Mouse (Mus musculus) hindbrain, embryonic 11.5 days (tissue): ENCODE data around the gene Gm20388. TPM values are rescaled to one million over a fixed set of nuclear protein-coding genes. Genes with fewer than 3 reads are reported as not detected.
"Not testable (repeated sequence)": the region's sequence is repeated elsewhere in the genome, so short reads cannot be mapped to it uniquely, and the experiment has no call there.

Experiments used
- ATAC-seq: fragments of 200-750 bp; cut with Nextera tagmentation; 2 replicates; pipeline ENCODE4 v1.8.0; 2017; ENCODE audit warnings: mild to moderate bottlenecking, moderate TSS enrichment, moderate library complexity; ENCODE audit not compliant: low FRiP score
- DNase-seq: peaks from one replicate; pipeline ENCODE4 v3.0.0-alpha.2; 2015; ENCODE audit warnings: low spot score
- H3K27ac ChIP-seq: fragments of 300-500 bp; sonication (generic); 2 replicates; pipeline ENCODE4 v1.5.1; 2014; ENCODE audit warnings: mild to moderate bottlenecking, low read depth, low read length
- H3K27me3 ChIP-seq: fragments of 300-500 bp; sonication (generic); 2 replicates; pipeline ENCODE4 v1.6.1; 2014; ENCODE audit warnings: mild to moderate bottlenecking, low read length, moderate library complexity, mixed read lengths; ENCODE audit not compliant: control insufficient read depth, insufficient read depth
- H3K36me3 ChIP-seq: fragments of 300-500 bp; sonication (generic); 2 replicates; pipeline ENCODE4 v1.6.1; 2014; ENCODE audit warnings: mild to moderate bottlenecking, low read length, moderate library complexity, mixed read lengths; ENCODE audit not compliant: control insufficient read depth, insufficient read depth
- H3K4me1 ChIP-seq: fragments of 300-500 bp; sonication (generic); replicated peaks from 2 replicates; pipeline ENCODE4 v1.6.1; 2014; ENCODE audit warnings: low read length, mixed read lengths; ENCODE audit not compliant: control insufficient read depth, insufficient read depth
- H3K4me2 ChIP-seq: fragments of 300-500 bp; sonication (generic); replicated peaks from 2 replicates; pipeline ENCODE4 v1.6.1; 2014; ENCODE audit warnings: mild to moderate bottlenecking, low read depth, low read length
- H3K4me3 ChIP-seq: fragments of 300-500 bp; sonication (generic); 2 replicates; pipeline ENCODE4 v1.5.1; 2014; ENCODE audit warnings: low read depth, low read length
- H3K9ac ChIP-seq: fragments of 300-500 bp; sonication (generic); 2 replicates; pipeline ENCODE4 v1.6.1; 2014; ENCODE audit warnings: low read depth, low read length
- H3K9me3 ChIP-seq: fragments of 300-500 bp; sonication (generic); 2 replicates; pipeline ENCODE4 v1.6.1; 2016; ENCODE audit warnings: low read length; ENCODE audit not compliant: control insufficient read depth
- WGBS: fragments of 180-500 bp; shearing (Covaris S2); extraction: QIAGEN DNeasy Blood & Tissue Kit; methylation state at CpG from one replicate; pipeline ENCODE4 v1.1.7; 2014; 5-methylcytosine and 5-hydroxymethylcytosine counted together
- polyA plus RNA-seq: library from polyadenylated mRNA; unstranded; fragments of >200 nt; fragmentation: Nextera tagmentation; extraction: Ambion mirVana; gene quantifications from 2 replicates; pipeline ENCODE4 v1.2.1, GENCODE M21; 2014

Gene Gm20388
- polyA plus RNA-seq, 1 experiment from 2014 or later, result 11.8 TPM

GRCm38 (mm10) chr8:123431616-123432365 is 3521.2 kb downstream of the Gm20388 start:
- H3K4me2 ChIP-seq, result no peak overlapping the region
- peaks cover 20% of the 10 kb centered on the region for H3K9me3 ChIP-seq
- no peak overlapping the region for H3K9ac ChIP-seq
- H3K36me3 ChIP-seq, result no peaks in the 10 kb centered on the region
- DNase-seq (no peak), ATAC-seq (no peak)
- no peaks in the 10 kb centered on the region for H3K4me1 ChIP-seq
- no peak overlapping the region for H3K4me3 ChIP-seq
- 97% methylated on average over 25 of the region's 25 CpGs for WGBS
- no peaks in the 10 kb centered on the region for H3K27me3 ChIP-seq
- no peak overlapping the region for H3K27ac ChIP-seq

- WGBS, result 95% methylated on average over 16 of the region's 16 CpGs
- no peaks in the 10 kb centered on the region for H3K27me3 ChIP-seq
- H3K4me2 ChIP-seq, result no peak overlapping the region
- peaks cover 20% of the 10 kb centered on the region for H3K9me3 ChIP-seq
- no peak overlapping the region for H3K27ac ChIP-seq
- no peaks in the 10 kb centered on the region for H3K36me3 ChIP-seq
- ATAC-seq, result no peak
- DNase-seq, result no peak
- no peak overlapping the region for H3K4me3 ChIP-seq
- no peaks in the 10 kb centered on the region for H3K4me1 ChIP-seq
- H3K9ac ChIP-seq, result no peak overlapping the region
These were observed 3521.7 kb downstream of the Gm20388 start for GRCm38 (mm10) chr8:123432381-123432780.

GRCm38 (mm10) chr8:123433241-123433974 is 3522.8 kb downstream of the Gm20388 start:
- 96% methylated on average over 41 of the region's 47 CpGs for WGBS

GRCm38 (mm10) chr8:123441788-123442187 is 3531.1 kb downstream of the Gm20388 start:
- WGBS, result 89% methylated on average over 2 of the region's 2 CpGs
- DNase-seq (no peak), ATAC-seq (no peak)
- no peaks in the 10 kb centered on the region; the same call in 1 of the 2 replicates for H3K4me1 ChIP-seq
- no peaks in the 10 kb centered on the region for H3K27me3 ChIP-seq
- H3K4me2 ChIP-seq, result no peak overlapping the region
- H3K27ac ChIP-seq, result no peak overlapping the region
- H3K36me3 ChIP-seq, result no peaks in the 10 kb centered on the region
- H3K9me3 ChIP-seq, result no peaks in the 10 kb centered on the region
- H3K4me3 ChIP-seq, result no peak overlapping the region
- H3K9ac ChIP-seq, result no peak overlapping the region

More at GRCm38 (mm10) chr8:123433241-123433974, 3522.8 kb downstream of the Gm20388 start:
- not testable (repeated sequence) for H3K4me2 ChIP-seq, H3K9ac ChIP-seq, DNase-seq, H3K27ac ChIP-seq, H3K4me1 ChIP-seq, H3K36me3 ChIP-seq, ATAC-seq, H3K4me3 ChIP-seq, H3K27me3 ChIP-seq
- peaks cover 13% of the 10 kb centered on the region for H3K9me3 ChIP-seq

GRCm38 (mm10) chr8:123442351-123442750 is 3531.7 kb downstream of the Gm20388 start:
- DNase-seq, result no peak
- H3K4me1 ChIP-seq, result no peaks in the 10 kb centered on the region; the same call in 1 of the 2 replicates
- no peaks in the 10 kb centered on the region for H3K36me3 ChIP-seq
- no peak overlapping the region for H3K4me2 ChIP-seq
- peak; percentile 47 for ATAC-seq
- H3K27ac ChIP-seq, result no peak overlapping the region
- no peak overlapping the region for H3K4me3 ChIP-seq
- H3K9ac ChIP-seq, result peak overlapping the region; percentile 70
- H3K27me3 ChIP-seq, result no peaks in the 10 kb centered on the region
- 80% methylated on average over 5 of the region's 5 CpGs for WGBS
- H3K9me3 ChIP-seq, result no peaks in the 10 kb centered on the region

GRCm38 (mm10) chr8:123442871-123443575 is 3532.4 kb downstream of the Gm20388 start:
- Histone ChIP-seq H3K4me3 (peak overlapping the region; percentile 50), H3K9ac (peak overlapping the region; percentile 70), H3K27ac (peak overlapping the region; percentile 42), H3K27me3 (no peaks in the 10 kb centered on the region), H3K4me2 (peak overlapping the region; percentile 56), H3K9me3 (no peaks in the 10 kb centered on the region), H3K4me1 (no peaks in the 10 kb centered on the region; the same call in 1 of the 2 replicates), H3K36me3 (no peaks in the 10 kb centered on the region)
- 2% methylated on average over 41 of the region's 41 CpGs for WGBS
- DNase-seq (peak; percentile 93), ATAC-seq (peak; percentile 96)

GRCm38 (mm10) chr8:123443576-123443921 is 3532.9 kb downstream of the Gm20388 start:
- H3K4me1 ChIP-seq, result no peaks in the 10 kb centered on the region; the same call in 1 of the 2 replicates
- no peaks in the 10 kb centered on the region for H3K27me3 ChIP-seq
- peak overlapping the region; percentile 42; the same call in 1 of the 2 replicates for H3K27ac ChIP-seq
- H3K36me3 ChIP-seq, result no peaks in the 10 kb centered on the region
- ATAC-seq (peak; percentile 4; the same call in 1 of the 2 replicates), DNase-seq (no peak)
- H3K4me3 ChIP-seq, result peak overlapping the region; percentile 50
- H3K4me2 ChIP-seq, result peak overlapping the region; percentile 56
- no peaks in the 10 kb centered on the region for H3K9me3 ChIP-seq
- 51% methylated on average over 4 of the region's 4 CpGs for WGBS
- H3K9ac ChIP-seq, result peak overlapping the region; percentile 70

GRCm38 (mm10) chr8:123444131-123444530 is 3533.5 kb downstream of the Gm20388 start:
- Histone ChIP-seq H3K27me3 (no peaks in the 10 kb centered on the region), H3K36me3 (no peaks in the 10 kb centered on the region), H3K9me3 (no peaks in the 10 kb centered on the region), H3K4me2 (no peak overlapping the region), H3K4me3 (no peak overlapping the region), H3K9ac (no peak overlapping the region), H3K27ac (no peak overlapping the region), H3K4me1 (no peaks in the 10 kb centered on the region; the same call in 1 of the 2 replicates)
- no peak for ATAC-seq
- 90% methylated on average over 6 of the region's 6 CpGs for WGBS
- DNase-seq, result no peak
